Comparison of ENCODE assay signal across 24 mouse cellular contexts in the genomic region with DNA sequence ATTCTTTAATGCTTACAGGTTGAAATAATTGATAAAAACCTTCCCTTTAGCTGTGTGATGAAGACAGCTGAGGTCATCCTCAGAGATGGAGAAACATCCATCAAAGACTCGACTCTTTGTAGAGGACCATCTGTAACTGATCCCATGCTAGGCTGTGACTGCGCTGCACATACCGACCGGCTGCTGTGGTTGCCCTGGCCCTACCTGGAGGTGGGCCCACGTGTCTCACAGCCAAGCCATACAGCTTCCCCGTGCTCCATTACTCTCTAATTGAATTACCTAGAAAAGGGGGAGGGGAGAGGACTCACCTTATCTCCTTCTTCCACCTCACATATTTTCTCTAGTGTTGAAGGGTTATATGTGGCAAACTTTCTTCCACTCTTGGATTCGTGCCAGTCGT. TPM values are rescaled to one million over a fixed set of nuclear protein-coding genes. Genes with fewer than 3 reads are reported as not detected.
"Had no signal": no experiment of that assay in that cellular context is flagged by ENCODE, and none has a peak within 500 bp of the region (broad histone marks: within the 10 kb centered on the region; RNA-seq: fewer than 3 reads in every experiment).

No protein-coding gene starts in this region.

- DNase-seq: retina, postnatal 1 day; right cerebral cortex, adult 18-20 months; right cerebral cortex, postnatal 14 days; right cerebral cortex, postnatal 25 days; right cerebral cortex, postnatal 4 days; spleen, adult 18-20 months; thymus, adult 18-20 months; thymus, adult 2 months; thymus, postnatal 14 days; thymus, postnatal 25 days; thymus, postnatal 36 days; thymus, postnatal 4 days had no signal

- H3K4me2 ChIP-seq: neural tube, embryonic 13.5 days; neural tube, embryonic 15.5 days; stomach, embryonic 15.5 days had no signal

- H3K4me3 ChIP-seq: neural tube, embryonic 13.5 days; neural tube, embryonic 15.5 days; stomach, embryonic 15.5 days had no signal

- H3K27ac ChIP-seq: neural tube, embryonic 13.5 days; neural tube, embryonic 15.5 days; stomach, embryonic 15.5 days; stomach, postnatal 0 days had no signal

- H3K9me3 ChIP-seq: neural tube, embryonic 13.5 days; neural tube, embryonic 15.5 days; stomach, embryonic 15.5 days had no signal

- H3K36me3 ChIP-seq: neural tube, embryonic 13.5 days; neural tube, embryonic 15.5 days; stomach, embryonic 15.5 days had no signal

- H3K9ac ChIP-seq: neural tube, embryonic 13.5 days; neural tube, embryonic 15.5 days; stomach, embryonic 15.5 days had no signal

RNA-seq across cellular contexts. Expression of a gene that starts 56.2 kb away (rescaled TPM):
- polyA plus RNA-seq: neural tube, embryonic 13.5 days; neural tube, embryonic 14.5 days; neural tube, embryonic 15.5 days; small intestine, adult 2 months; spleen, adult 2 months; stomach, embryonic 14.5 days; stomach, embryonic 15.5 days; stomach, embryonic 16.5 days; stomach, postnatal 0 days; testis, adult 2 months; thymus, adult 2 months; thymus, postnatal 0 days; urinary bladder, adult 2 months had no signal
